Mouse (Mus musculus): ENCODE data around the gene Ano6.

DNA sequence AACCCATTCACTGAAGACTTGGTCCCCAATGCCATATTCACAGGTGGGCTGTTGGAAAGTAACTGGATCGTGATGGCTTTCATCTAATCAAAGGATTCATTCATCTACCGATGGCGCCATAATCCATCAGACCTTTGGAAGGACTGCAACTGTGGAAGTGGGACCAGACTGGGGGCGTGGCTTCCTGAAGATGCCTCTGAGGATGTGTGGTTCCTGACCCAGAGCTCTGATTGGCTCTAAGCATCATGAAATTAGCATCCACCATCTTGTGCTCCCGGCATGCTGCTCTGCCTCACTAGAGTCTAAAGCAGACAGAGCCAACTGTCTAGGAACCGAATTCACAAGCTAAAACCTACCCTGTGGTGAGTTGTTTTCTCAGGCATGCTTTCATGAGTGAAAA, 24.7 kb upstream of the Ano6 start:
- no peak for TF ChIP-seq CTCF (IDR thresholded peaks at IDR 0.05; ENCODE audit: low read depth)
- no peak for TF ChIP-seq EP300 (IDR thresholded peaks at IDR 0.05; ENCODE audit: low read depth)

Data from liver, embryonic 14.5 days (tissue).